Mouse (Mus musculus) heart, embryonic 16.5 days (tissue): Measurements from ENCODE around the gene Galnt13. TPM values are rescaled to one million over a fixed set of nuclear protein-coding genes. Genes with fewer than 3 reads are reported as not detected.
"Not testable (repeated sequence)": the region's sequence is repeated elsewhere in the genome, so short reads cannot be mapped to it uniquely, and the experiment has no call there.

Experiments
- ATAC-seq: fragments of 200-750 bp; cut with Nextera tagmentation; replicated peaks from 2 replicates; pipeline ENCODE4 v1.8.0; 2017; ENCODE audit warnings: moderate number of reproducible peaks; ENCODE audit not compliant: insufficient read depth, low FRiP score; ENCODE audit errors: extremely low read depth
- H3K27ac ChIP-seq: fragments of 300-500 bp; sonication (generic); 2 replicates; pipeline ENCODE4 v1.5.1; 2014; ENCODE audit warnings: mild to moderate bottlenecking, low read length, control low read depth, moderate library complexity
- H3K27me3 ChIP-seq: fragments of 300-500 bp; sonication (generic); 2 replicates; pipeline ENCODE4 v1.6.1; 2014; ENCODE audit warnings: low read length, mixed read lengths; ENCODE audit not compliant: control insufficient read depth, insufficient read depth
- H3K36me3 ChIP-seq: fragments of 300-500 bp; sonication (generic); 2 replicates; pipeline ENCODE4 v1.6.1; 2014; ENCODE audit not compliant: control insufficient read depth, insufficient read depth
- H3K4me1 ChIP-seq: fragments of 300-500 bp; sonication (generic); 2 replicates; pipeline ENCODE4 v1.6.1; 2014; ENCODE audit warnings: low read length, mixed read lengths; ENCODE audit not compliant: control insufficient read depth, insufficient read depth
- H3K4me2 ChIP-seq: fragments of 300-500 bp; sonication (generic); 2 replicates; pipeline ENCODE4 v1.6.1; 2014; ENCODE audit warnings: low read depth, mild to moderate bottlenecking, control low read depth, low read length
- H3K4me3 ChIP-seq: fragments of 300-500 bp; sonication (generic); 2 replicates; pipeline ENCODE4 v1.5.1; 2014; ENCODE audit warnings: mild to moderate bottlenecking, control low read depth, low read length
- H3K9ac ChIP-seq: fragments of 300-500 bp; sonication (generic); 2 replicates; pipeline ENCODE4 v1.6.1; 2014; ENCODE audit warnings: low read length, control low read depth
- H3K9me3 ChIP-seq: fragments of 300-500 bp; sonication (generic); replicated peaks from 2 replicates; pipeline ENCODE4 v1.6.1; 2016; ENCODE audit warnings: low read length; ENCODE audit not compliant: control insufficient read depth
- WGBS: fragments of 180-500 bp; shearing (Covaris S2); extraction: QIAGEN DNeasy Blood & Tissue Kit; methylation state at CpG from one replicate; pipeline ENCODE4 v1.1.7; 2014; 5-methylcytosine and 5-hydroxymethylcytosine counted together
- polyA plus RNA-seq: library from polyadenylated mRNA; unstranded; fragments of >200 nt; fragmentation: Nextera tagmentation; extraction: Ambion mirVana; gene quantifications from 2 replicates; pipeline ENCODE4 v1.2.1, GENCODE M21; 2015

Galnt13 gene
- polyA plus RNA-seq, 1 experiment from 2014 or later: not detected

DNA sequence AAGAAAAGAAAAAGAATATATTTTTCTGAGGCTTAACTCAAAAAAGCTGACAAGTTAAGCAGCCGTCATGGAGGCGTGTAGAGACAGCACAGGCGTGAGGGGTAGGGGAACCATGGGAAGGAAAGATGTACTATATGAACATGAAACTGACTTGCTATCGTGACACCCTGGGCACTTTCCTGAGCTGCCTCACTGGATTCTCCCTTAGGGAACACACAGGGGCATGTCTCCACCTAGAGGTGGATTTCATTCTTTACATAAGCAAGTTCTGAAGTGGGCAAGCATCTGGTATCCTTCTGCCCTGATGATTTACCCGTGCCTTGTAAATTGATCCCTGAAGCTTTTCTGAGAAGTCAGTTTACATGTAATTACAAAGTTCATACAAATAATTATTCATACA is 586.4 kb downstream of the Galnt13 start:
- H3K4me1 ChIP-seq, H3K27me3 ChIP-seq, H3K4me2 ChIP-seq, ATAC-seq, H3K4me3 ChIP-seq, H3K36me3 ChIP-seq, H3K9me3 ChIP-seq, H3K9ac ChIP-seq, H3K27ac ChIP-seq: not testable (repeated sequence)
- WGBS: no CpG with 5 or more reads among the region's 5 CpGs

DNA sequence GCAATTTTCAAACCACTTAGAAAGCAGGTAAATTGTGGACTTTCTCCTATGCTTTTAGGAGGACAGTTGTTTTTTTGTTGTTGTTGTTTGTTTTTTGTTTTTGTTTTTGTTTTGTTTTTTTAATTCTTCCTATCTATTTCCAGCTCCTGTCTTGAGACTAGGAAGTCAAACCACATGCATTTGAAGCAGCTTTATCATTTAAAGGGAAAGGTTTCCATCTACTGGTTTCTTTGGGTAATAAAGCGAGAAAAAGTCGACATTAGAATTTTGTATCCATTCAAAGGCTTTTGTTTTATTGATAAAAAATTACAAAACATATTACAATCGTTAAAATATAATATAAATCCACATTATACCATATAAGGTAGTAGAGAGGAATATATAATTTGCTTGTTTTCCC is 598.5 kb downstream of the Galnt13 start:
- Histone ChIP-seq H3K4me1 (no peaks in the 10 kb centered on the region), H3K27me3 (no peaks in the 10 kb centered on the region), H3K9me3 (no peaks in the 10 kb centered on the region), H3K4me3 (no peak overlapping the region), H3K9ac (no peak overlapping the region), H3K36me3 (no peaks in the 10 kb centered on the region), H3K4me2 (no peak overlapping the region), H3K27ac (no peak overlapping the region)
- ATAC-seq: no peak
- 50% methylated on average over 3 of the region's 3 CpGs for WGBS

DNA sequence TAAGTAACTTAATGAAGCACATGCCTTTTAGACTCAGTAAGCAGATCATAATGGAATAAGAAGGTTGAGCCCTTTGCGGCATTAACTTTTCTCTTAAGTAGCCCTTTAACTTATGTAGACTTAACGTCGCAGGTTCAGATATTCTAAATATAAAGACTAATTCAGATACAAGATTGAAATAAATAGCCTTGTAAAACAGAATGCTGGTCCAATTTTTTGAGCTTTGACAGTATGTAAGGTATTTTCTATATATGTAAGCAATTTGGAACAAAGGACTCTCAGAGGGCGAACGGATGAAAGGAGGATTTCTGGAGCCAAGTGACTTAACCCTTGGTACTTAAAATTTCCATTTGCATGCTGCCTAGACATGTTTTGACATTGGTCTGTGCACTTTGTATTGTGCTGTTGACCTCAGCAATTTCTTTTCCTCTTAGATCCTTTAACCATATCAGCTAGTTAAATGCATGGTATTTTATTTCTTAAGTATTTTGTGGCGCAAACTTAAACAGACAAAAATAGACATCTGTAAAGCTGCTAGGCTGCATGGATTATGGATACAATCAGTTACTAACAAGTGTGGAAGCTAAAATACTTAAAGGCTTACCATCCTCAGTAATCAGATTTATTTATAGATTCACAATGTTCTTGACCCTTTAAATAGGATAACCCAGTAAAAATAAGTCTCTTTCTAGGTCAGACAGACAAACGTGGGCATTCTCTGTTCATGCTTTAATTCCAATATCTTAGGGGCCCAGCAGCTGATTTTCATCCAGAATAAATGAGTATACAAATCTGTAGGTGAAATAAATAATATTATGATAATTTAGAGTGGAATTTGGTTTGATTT is 629.6 kb downstream of the Galnt13 start:
- Histone ChIP-seq H3K4me3 (no peak overlapping the region), H3K36me3 (no peaks in the 10 kb centered on the region), H3K9ac (no peak overlapping the region), H3K27me3 (no peaks in the 10 kb centered on the region), H3K4me2 (no peak overlapping the region), H3K4me1 (no peaks in the 10 kb centered on the region), H3K9me3 (no peaks in the 10 kb centered on the region), H3K27ac (no peak overlapping the region)
- 72% methylated on average over 7 of the region's 7 CpGs for WGBS
- ATAC-seq: no peak

DNA sequence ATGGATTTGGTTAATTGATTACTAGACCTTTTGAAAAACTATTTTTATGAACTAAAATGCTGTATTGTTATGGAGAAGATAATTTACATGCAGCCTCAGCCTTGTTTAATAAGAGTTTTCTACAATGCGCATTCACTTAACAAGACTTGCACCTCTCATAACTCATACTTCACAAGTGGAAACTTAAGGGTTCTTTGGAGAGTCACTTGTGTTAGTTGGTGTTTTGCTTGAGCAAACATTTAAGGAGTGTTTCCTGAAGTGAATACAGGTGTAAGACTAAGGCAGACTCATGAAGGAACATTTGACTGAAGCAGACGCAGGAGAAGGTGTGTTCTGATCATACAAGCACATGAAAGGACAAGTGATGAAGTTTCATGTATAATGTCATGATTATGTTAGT is 649.5 kb downstream of the Galnt13 start:
- no peak overlapping the region for H3K27ac ChIP-seq
- no peak overlapping the region for H3K4me2 ChIP-seq
- 87% methylated on average over 2 of the region's 2 CpGs for WGBS
- no peak overlapping the region for H3K4me3 ChIP-seq
- no peak for ATAC-seq
- H3K36me3 ChIP-seq: no peaks in the 10 kb centered on the region
- H3K9me3 ChIP-seq: no peaks in the 10 kb centered on the region; the same call in 1 of the 2 replicates
- H3K4me1 ChIP-seq: no peaks in the 10 kb centered on the region
- no peak overlapping the region for H3K9ac ChIP-seq
- H3K27me3 ChIP-seq: no peaks in the 10 kb centered on the region

DNA sequence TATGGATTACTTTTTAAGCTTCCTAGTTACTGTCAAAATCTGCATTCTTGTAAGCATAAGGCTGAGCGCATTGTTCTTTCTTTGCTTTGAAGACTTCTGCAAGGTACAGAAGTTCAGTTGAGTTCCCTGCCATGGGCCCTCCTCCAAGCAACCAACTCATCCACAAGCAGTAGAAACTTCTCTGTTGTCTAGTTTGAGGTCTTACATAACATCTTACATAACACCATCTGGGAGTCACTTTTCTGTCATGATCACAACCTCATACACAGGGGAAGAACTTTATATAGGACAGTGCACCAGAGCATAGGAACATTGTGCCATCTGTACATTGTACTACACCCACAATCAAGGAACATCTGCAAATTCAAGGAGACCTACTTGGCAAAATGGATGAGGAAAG is 651.9 kb downstream of the Galnt13 start:
- no peak overlapping the region for H3K4me2 ChIP-seq
- H3K27me3 ChIP-seq: no peaks in the 10 kb centered on the region
- 96% methylated on average over 1 of the region's 1 CpGs for WGBS
- no peak for ATAC-seq
- H3K36me3 ChIP-seq: no peaks in the 10 kb centered on the region
- H3K4me1 ChIP-seq: no peaks in the 10 kb centered on the region
- H3K4me3 ChIP-seq: no peak overlapping the region
- no peak overlapping the region for H3K27ac ChIP-seq
- H3K9ac ChIP-seq: no peak overlapping the region
- no peaks in the 10 kb centered on the region for H3K9me3 ChIP-seq

DNA sequence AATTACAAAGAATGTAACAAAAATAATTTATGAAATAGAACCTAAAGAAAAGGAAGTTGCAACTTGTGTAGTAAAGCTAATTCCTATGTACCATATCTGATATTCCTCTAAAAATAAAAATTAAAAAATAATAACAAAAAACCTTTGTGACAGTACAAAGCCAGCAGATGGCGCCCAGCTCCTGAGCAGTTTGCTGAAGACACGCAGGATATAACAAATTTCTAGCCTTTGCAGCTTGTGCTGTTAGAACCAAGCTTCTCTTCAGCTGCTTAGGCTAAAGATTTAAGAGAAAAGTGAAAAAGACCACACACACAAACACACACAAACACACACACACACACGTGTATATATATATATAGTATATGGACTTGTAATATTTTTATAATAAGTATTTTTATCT is 654.2 kb downstream of the Galnt13 start:
- Histone ChIP-seq H3K9me3 (no peaks in the 10 kb centered on the region), H3K27me3 (no peaks in the 10 kb centered on the region), H3K4me2 (no peak overlapping the region), H3K9ac (no peak overlapping the region), H3K27ac (no peak overlapping the region), H3K4me1 (no peaks in the 10 kb centered on the region), H3K4me3 (no peak overlapping the region), H3K36me3 (no peaks in the 10 kb centered on the region)
- 17% methylated on average over 3 of the region's 3 CpGs for WGBS
- no peak for ATAC-seq

DNA sequence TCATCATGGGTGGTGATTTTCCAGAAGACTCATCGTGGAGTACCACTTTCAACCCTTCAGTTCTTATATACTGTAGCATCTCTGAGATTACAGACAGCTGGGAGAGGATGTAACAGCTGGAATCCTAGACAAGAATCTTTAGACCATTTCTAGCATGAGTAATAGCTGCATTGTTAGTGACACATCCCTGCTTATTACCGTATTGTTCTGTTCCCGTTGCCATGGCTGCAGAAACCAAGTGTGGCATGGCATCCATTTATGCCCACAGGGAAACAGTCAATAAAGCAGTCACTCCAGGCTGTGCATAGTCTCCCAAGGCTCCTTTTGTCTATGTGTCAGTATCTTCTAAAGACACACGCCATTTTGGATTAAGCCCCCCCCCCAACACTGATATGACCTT is 655.4 kb downstream of the Galnt13 start:
- no peak overlapping the region for H3K27ac ChIP-seq
- no peak overlapping the region for H3K4me3 ChIP-seq
- H3K9me3 ChIP-seq: no peaks in the 10 kb centered on the region
- H3K4me2 ChIP-seq: no peak overlapping the region
- H3K27me3 ChIP-seq: no peaks in the 10 kb centered on the region
- 77% methylated on average over 4 of the region's 4 CpGs for WGBS
- H3K4me1 ChIP-seq: no peaks in the 10 kb centered on the region
- no peak for ATAC-seq
- H3K9ac ChIP-seq: no peak overlapping the region
- H3K36me3 ChIP-seq: no peaks in the 10 kb centered on the region

DNA sequence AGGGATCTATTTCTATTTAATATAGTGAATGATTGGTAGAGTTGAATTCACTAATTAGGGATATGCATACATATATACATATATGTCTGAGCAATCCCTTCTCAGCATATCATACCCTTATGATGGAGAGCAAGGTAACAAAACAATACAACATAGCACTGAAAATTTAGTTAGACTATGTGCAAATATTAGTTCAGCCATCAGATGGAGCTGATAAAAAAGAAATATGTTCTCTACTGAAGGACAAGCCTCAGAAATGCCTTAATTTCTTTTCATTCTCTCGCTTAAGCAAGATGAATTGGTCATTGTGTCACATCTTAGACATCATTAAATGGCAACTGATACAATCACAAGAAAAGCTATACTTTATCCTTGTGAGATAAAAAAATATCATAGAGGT is 663.0 kb downstream of the Galnt13 start:
- Histone ChIP-seq H3K36me3 (no peaks in the 10 kb centered on the region), H3K4me1 (no peaks in the 10 kb centered on the region), H3K4me2 (no peak overlapping the region), H3K9me3 (no peaks in the 10 kb centered on the region), H3K9ac (no peak overlapping the region), H3K27me3 (no peaks in the 10 kb centered on the region), H3K27ac (no peak overlapping the region), H3K4me3 (no peak overlapping the region)
- WGBS: 72% methylated on average over 1 of the region's 1 CpGs
- ATAC-seq: no peak

DNA sequence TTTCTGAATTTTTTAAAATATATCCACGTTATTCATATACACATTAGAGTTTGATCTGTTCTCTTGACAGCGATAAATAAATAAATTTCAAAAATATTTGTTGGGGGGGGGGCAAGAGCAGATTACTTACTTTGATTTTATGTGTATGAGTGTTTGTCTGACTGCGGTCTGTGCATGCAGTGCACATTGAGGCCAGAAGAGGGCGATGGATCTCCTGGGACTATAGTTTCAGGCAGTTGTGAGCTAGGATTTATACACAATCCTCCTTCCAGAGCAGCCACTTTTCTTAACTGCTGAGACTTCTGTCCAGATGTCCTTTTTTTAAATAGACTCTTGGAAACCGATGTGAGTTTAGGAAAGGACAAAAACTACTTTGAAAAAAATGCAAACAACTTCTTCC is 665.2 kb downstream of the Galnt13 start:
- H3K36me3 ChIP-seq: no peaks in the 10 kb centered on the region
- no peak for ATAC-seq
- H3K27me3 ChIP-seq: no peaks in the 10 kb centered on the region
- H3K9me3 ChIP-seq: no peaks in the 10 kb centered on the region
- H3K27ac ChIP-seq: no peak overlapping the region
- no peaks in the 10 kb centered on the region for H3K4me1 ChIP-seq
- H3K4me2 ChIP-seq: no peak overlapping the region
- WGBS: 63% methylated on average over 5 of the region's 5 CpGs
- no peak overlapping the region for H3K9ac ChIP-seq
- H3K4me3 ChIP-seq: no peak overlapping the region
